Mouse (Mus musculus) heart, embryonic 14.5 days (tissue): ENCODE results near the gene Mettl5. TPM values are rescaled to one million over a fixed set of nuclear protein-coding genes. Genes with fewer than 3 reads are reported as not detected.
"Not testable (repeated sequence)": the region's sequence is repeated elsewhere in the genome, so short reads cannot be mapped to it uniquely, and the experiment has no call there.

Source experiments
- ATAC-seq: fragments of 200-750 bp; cut with Nextera tagmentation; 2 replicates; pipeline ENCODE4 v1.8.0; 2017; ENCODE audit warnings: low read depth, moderate TSS enrichment; ENCODE audit not compliant: insufficient number of reproducible peaks, insufficient read depth, low FRiP score
- H3K27ac ChIP-seq, 2 experiments: fragments of 200-500 bp in 1 of 2; fragments of 300-500 bp in 1 of 2; sonication (generic) in 1 of 2; replicated peaks in 1 of 2; 2 replicates each; pipeline ENCODE4 v1.5.1; 2012 to 2014; ENCODE audit warnings: low read depth in 2 of 2, low read length in 2 of 2, control low read depth in 1 of 2, mild to moderate bottlenecking in 1 of 2, mixed read lengths in 1 of 2; ENCODE audit not compliant: control insufficient read depth in 1 of 2, insufficient read depth in 1 of 2
- H3K27me3 ChIP-seq: fragments of 300-500 bp; sonication (generic); 2 replicates; pipeline ENCODE4 v1.6.1; 2014; ENCODE audit warnings: mild to moderate bottlenecking, low read length, control low read depth; ENCODE audit not compliant: control insufficient read depth, insufficient read depth
- H3K36me3 ChIP-seq: fragments of 300-500 bp; sonication (generic); 2 replicates; pipeline ENCODE4 v1.6.1; 2014; ENCODE audit warnings: mild to moderate bottlenecking, control low read depth, low read length, mixed read lengths; ENCODE audit not compliant: control insufficient read depth, insufficient read depth
- H3K4me1 ChIP-seq, 2 experiments: fragments of 200-500 bp in 1 of 2; fragments of 300-500 bp in 1 of 2; sonication (generic) in 1 of 2; 2 replicates each; pipeline ENCODE4 v1.6.1; 2012 to 2014; ENCODE audit warnings: low read length in 2 of 2, control low read depth in 1 of 2, mixed read lengths in 1 of 2; ENCODE audit not compliant: control insufficient read depth in 2 of 2, insufficient read depth in 2 of 2
- H3K4me2 ChIP-seq: fragments of 300-500 bp; sonication (generic); 2 replicates; pipeline ENCODE4 v1.6.1; 2014; ENCODE audit warnings: mild to moderate bottlenecking, low read length
- H3K4me3 ChIP-seq, 2 experiments: fragments of 200-500 bp in 1 of 2; fragments of 300-500 bp in 1 of 2; sonication (generic) in 1 of 2; 2 replicates each; pipeline ENCODE4 v1.5.1; 2012 to 2014; ENCODE audit warnings: low read length in 2 of 2, mild to moderate bottlenecking in 2 of 2, control low read depth in 1 of 2, low read depth in 1 of 2, moderate library complexity in 1 of 2; ENCODE audit not compliant: control insufficient read depth in 1 of 2, insufficient read depth in 1 of 2
- H3K9ac ChIP-seq: fragments of 300-500 bp; sonication (generic); 2 replicates; pipeline ENCODE4 v1.6.1; 2014; ENCODE audit warnings: mild to moderate bottlenecking, low read length
- H3K9me3 ChIP-seq: fragments of 300-500 bp; sonication (generic); 2 replicates; pipeline ENCODE4 v1.6.1; 2016; ENCODE audit warnings: low read length, control low read depth; ENCODE audit not compliant: control insufficient read depth
- WGBS: fragments of 180-500 bp; shearing (Covaris S2); extraction: QIAGEN DNeasy Blood & Tissue Kit; methylation state at CpG from one replicate; pipeline ENCODE4 v1.1.7; 2014; 5-methylcytosine and 5-hydroxymethylcytosine counted together
- polyA plus RNA-seq: library from polyadenylated mRNA; unstranded; fragments of >200 nt; fragmentation: Nextera tagmentation; extraction: Ambion mirVana; gene quantifications from 2 replicates; pipeline ENCODE4 v1.2.1, GENCODE M21; 2014

The Mettl5 gene
- polyA plus RNA-seq, result 39.4 and 44.1 TPM in 2 replicates

DNA sequence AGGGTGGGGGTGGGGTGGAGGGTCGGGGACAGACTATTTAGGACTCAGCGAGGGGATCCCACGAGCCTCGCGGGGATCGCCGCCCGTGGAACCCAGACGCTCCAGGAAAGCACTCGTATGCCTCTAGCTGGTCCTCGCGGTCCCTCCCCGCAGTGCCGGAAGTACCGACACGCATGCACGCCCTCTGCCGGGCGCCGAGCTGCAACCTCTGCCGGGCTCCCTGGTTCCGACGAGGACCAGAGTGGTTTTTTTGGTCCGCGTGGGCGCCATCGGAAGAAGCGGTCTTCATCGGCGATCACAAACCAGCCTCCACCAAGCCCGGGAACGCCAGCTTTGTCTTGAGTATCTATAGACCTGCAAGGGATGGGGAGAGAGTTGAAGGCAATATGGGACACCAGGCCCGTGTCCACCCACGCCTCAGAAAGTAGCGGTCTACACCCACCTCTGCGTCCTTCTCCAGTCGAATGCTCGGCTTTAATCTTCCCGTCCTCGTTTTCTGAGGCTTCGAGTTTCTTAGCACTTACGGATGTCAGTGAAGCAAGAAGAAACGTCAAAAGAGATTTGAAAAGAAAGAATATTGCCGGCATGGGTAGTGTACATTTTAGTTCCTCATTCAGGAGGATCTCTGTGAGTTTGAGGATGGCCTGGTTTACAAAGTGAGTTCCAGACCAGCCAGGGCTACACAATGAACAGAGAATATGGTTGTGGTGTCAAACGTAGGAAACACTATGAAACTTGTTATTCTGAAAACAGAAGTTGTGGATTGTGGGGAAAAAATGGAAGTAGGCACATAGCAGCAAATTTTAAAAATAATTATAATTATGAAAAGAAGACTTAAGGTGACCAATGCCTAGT lies at the start of gene Mettl5:
TSS of gene Mettl5 (minus strand) at position 165 of the 855 bp plus-strand sequence.
- Histone ChIP-seq H3K27ac (peak within 1 kb of the TSS; percentile 52 to 58), H3K9me3 (no peaks in the 10 kb centered on the region), H3K4me1 (peaks cover 0 to 6% of the 10 kb centered on the region in 2 experiments; a peak in 1 of 4 replicates), H3K27me3 (no peaks in the 10 kb centered on the region), H3K4me3 (peak within 1 kb of the TSS; percentile 52 to 68), H3K36me3 (no peaks in the 10 kb centered on the region), H3K9ac (peak within 1 kb of the TSS; percentile 80), H3K4me2 (peak within 1 kb of the TSS; percentile 86)
- peak; percentile 92 for ATAC-seq
- 2% methylated on average over 45 of the region's 45 CpGs for WGBS

DNA sequence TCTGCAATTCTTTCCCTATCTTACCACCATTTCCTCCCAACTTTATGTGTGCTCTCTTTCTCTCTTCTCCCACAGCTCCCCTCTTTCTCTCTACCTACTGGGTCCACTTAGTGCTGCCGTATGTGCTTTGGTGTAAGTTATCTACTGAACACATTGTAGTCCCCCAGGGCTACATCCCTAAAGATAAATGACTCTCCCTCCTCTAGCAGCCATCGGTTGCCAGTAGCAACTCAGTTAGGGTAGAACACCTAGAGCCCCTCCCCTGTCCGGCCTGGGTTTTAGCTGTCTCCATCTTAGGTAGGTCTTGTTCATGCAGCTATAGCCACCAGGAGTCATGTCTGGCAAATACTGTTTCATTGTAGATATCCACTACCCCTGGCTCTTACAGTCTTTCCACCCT lies 39.5 kb upstream of the Mettl5 start:
- peaks cover 50% of the 10 kb centered on the region for H3K36me3 ChIP-seq
- H3K4me3 ChIP-seq, result no peak overlapping the region
- WGBS, result 73% methylated on average over 3 of the region's 3 CpGs
- ATAC-seq, result no peak
- no peaks in the 10 kb centered on the region for H3K9me3 ChIP-seq
- H3K27me3 ChIP-seq, result no peaks in the 10 kb centered on the region
- no peaks in the 10 kb centered on the region; a peak in 1 of 4 replicates for H3K4me1 ChIP-seq
- H3K4me2 ChIP-seq, result no peak overlapping the region
- H3K27ac ChIP-seq, result no peak overlapping the region
- H3K9ac ChIP-seq, result no peak overlapping the region

DNA sequence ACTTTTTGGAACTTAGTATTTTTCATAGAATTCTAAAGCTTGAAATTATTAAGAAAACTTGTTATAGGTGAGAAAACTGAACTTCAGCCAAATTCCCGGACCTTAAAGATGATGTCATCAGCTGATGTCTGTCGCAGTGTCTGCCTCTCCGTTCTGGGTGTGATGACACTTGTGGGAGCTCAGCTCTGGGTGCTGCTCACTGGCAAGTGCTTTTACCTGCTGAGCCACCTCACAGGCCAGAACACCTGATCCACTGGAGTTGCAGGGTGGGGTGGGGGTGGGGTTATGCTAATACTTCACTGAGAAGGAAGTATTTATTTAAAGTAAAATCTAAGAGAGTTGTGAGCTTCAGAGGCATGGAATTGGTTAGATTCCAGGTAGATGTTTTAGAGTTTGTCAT lies 31.9 kb upstream of the Mettl5 start:
- Histone ChIP-seq H3K4me2 (no peak overlapping the region), H3K27me3 (no peaks in the 10 kb centered on the region), H3K4me3 (no peak overlapping the region), H3K9me3 (no peaks in the 10 kb centered on the region), H3K9ac (no peak overlapping the region), H3K4me1 (no peaks in the 10 kb centered on the region; a peak in 1 of 4 replicates), H3K36me3 (peaks cover 53% of the 10 kb centered on the region), H3K27ac (no peak overlapping the region)
- no peak for ATAC-seq
- 73% methylated on average over 3 of the region's 3 CpGs for WGBS

DNA sequence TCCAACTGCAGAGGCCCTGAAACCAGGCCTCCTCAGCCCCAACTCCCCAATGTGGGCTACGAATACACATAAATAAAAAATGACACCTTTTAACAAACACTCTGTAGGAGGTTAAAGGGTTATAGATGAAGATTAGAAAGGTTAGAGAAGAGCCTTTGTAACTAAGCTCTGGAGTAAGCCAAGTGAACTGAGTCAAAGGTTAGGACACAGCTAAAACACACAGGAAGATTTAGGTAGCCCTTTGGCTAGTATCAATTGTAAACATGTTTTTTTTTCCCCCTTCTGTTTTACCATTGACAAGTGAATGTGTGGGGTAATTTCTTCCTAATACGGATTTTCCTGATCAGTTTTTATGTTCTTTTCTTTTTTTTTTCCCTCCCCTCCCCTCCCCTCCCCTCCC lies 27.4 kb upstream of the Mettl5 start:
- Histone ChIP-seq H3K9me3 (no peaks in the 10 kb centered on the region), H3K4me3 (no peak overlapping the region), H3K9ac (no peak overlapping the region), H3K27me3 (no peaks in the 10 kb centered on the region), H3K27ac (no peak overlapping the region), H3K4me1 (no peaks in the 10 kb centered on the region), H3K36me3 (peaks cover 23% of the 10 kb centered on the region), H3K4me2 (no peak overlapping the region)
- ATAC-seq, result no peak
- 89% methylated on average over 2 of the region's 2 CpGs for WGBS

DNA sequence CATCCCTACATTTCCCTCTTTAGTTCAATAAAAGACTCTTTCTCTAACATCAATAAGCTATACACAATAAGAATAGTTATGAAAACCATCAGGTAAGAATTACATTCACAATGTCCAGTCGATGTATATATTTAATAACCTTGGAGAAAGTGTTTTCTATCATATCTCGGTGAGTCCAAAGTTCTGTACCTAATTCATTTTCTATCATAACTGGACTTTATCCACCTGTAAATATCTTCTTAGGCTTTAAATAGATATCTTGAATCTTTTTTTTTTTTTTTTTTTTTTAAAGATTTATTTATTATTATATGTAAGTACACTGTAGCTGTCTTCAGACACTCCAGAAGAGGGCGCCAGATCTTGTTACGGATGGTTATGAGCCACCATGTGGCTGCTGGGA lies 22.0 kb upstream of the Mettl5 start:
- WGBS, result 92% methylated on average over 4 of the region's 4 CpGs
- ATAC-seq, H3K36me3 ChIP-seq, H3K4me1 ChIP-seq, H3K27ac ChIP-seq, H3K9ac ChIP-seq, H3K27me3 ChIP-seq, H3K4me3 ChIP-seq, H3K4me2 ChIP-seq, H3K9me3 ChIP-seq: not testable (repeated sequence)

DNA sequence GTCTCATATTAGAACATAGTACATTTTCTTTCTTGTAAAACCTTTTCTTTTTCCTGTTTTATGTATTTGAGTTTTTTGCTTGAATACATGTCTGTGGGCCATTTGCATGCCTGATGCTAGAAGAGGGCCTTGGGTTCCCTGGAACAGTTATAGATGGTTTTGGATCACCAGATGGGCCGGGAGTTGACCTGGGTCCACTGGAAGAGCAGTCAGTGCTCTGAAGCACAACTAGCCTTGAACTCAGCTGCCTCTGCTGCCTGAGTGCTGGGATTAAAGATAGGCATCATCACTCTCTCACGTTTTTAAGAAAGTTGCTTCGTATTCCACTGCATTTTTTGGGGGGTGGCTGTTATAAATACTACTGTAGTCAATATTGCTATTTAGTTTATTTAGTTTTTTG lies 18.1 kb upstream of the Mettl5 start:
- no peak overlapping the region for H3K9ac ChIP-seq
- peaks cover 0 to 18% of the 10 kb centered on the region in 2 experiments; a peak in 2 of 4 replicates for H3K4me1 ChIP-seq
- H3K36me3 ChIP-seq, result peaks cover 24% of the 10 kb centered on the region
- H3K27me3 ChIP-seq, result no peaks in the 10 kb centered on the region
- H3K4me2 ChIP-seq, result no peak overlapping the region
- ATAC-seq, result no peak
- no peak overlapping the region for H3K27ac ChIP-seq
- 84% methylated on average over 3 of the region's 3 CpGs for WGBS
- H3K4me3 ChIP-seq, result no peak overlapping the region
- H3K9me3 ChIP-seq, result no peaks in the 10 kb centered on the region

DNA sequence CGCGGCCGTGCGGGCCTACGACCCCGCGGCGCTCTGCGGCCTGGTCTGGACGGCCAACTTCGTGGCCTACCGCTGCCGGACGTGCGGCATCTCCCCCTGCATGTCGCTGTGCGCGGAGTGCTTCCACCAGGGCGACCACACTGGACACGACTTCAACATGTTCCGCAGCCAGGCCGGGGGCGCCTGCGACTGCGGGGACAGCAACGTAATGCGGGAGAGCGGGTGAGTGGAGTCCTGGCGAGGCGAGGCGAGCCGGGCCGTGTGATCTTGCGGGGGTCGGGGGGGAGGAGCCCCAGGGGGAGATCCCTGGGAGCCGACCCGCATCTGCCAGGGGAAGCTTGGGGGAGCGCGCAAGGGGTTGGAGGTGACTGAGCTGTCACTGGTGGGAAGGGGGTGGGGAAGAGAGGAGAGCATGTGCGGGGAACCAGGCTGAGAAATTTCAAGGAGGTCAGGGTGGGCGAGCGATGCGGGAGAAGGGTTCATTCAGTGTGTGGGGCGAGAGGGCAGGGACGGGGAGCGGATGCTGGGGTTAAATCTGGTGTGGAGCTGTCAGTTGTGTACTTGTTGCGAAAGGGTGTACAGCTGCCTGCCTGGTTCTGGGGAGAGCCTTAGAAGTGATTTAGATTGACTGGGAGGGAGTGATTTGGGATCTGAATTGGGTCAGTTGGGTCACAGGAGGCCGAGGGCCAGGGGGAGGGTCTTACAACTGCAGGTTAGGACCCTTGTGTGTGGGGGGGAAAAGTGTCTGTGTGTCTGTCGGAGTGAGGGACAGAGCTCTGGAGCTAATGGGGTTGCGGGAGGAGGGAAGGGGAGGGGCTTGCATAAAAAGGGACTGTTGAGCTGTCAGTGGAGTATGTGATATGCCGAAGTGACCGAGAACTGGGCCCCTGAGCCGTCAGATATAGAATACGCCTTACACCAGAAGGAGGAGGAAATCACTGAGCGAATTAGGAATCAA lies 12.5 kb upstream of the Mettl5 start:
- no peaks in the 10 kb centered on the region for H3K9me3 ChIP-seq
- under 1% methylated on average over 54 of the region's 55 CpGs for WGBS
- peak; percentile 70 for ATAC-seq
- H3K36me3 ChIP-seq, result peaks cover 18% of the 10 kb centered on the region
- peaks cover 0 to 20% of the 10 kb centered on the region in 2 experiments; a peak in 2 of 4 replicates for H3K4me1 ChIP-seq
- H3K27me3 ChIP-seq, result no peaks in the 10 kb centered on the region
- peak overlapping the region; percentile 78 for H3K4me2 ChIP-seq
- H3K27ac ChIP-seq, result peak overlapping the region; percentile 76 to 96
- peak overlapping the region; percentile 99 for H3K9ac ChIP-seq
- H3K4me3 ChIP-seq, result peak overlapping the region; percentile 87 to 99
